Mouse (Mus musculus): ENCODE measurements at regions not wholly inside any gene's neighbourhood (a gene's known extent, or its start where the extent isn't known, plus 50 kb on each side); places are given as distances from the start of the nearest gene placed in this dataset.

- Histone ChIP-seq H3K4me1 (replicated peaks; ENCODE audit: control insufficient read depth, insufficient read depth, low read length) (0 out of 2 replicates have a peak, but pooled peaks cover 2% of the 10 kb centered on the region), H3K27me3 (replicated peaks; ENCODE audit: control insufficient read depth, insufficient read depth, low read length) (no peaks in the 10 kb centered on the region), H3K9me3 (ENCODE audit: control insufficient read depth, low read length) (no peaks in the 10 kb centered on the region), H3K9ac (replicated peaks; ENCODE audit: low read depth, low read length) (no peak overlapping the region), H3K4me3 (replicated peaks; ENCODE audit: low read length) (no peak overlapping the region), H3K27ac (ENCODE audit: low read length) (no peak overlapping the region; the same call in 1 of the 2 replicates), H3K36me3 (ENCODE audit: control insufficient read depth, insufficient read depth) (no peaks in the 10 kb centered on the region), H3K4me2 (ENCODE audit: low read length) (no peak overlapping the region)
- WGBS: 58% methylated on average over 5 of the region's 5 CpGs
- ATAC-seq: no peak
These were observed 110.1 kb downstream of the S1pr1 start for GRCm38 (mm10) chr3:115604734-115605279.

- H3K4me3 ChIP-seq (replicated peaks; ENCODE audit: low read length): no peak overlapping the region
- 47% methylated on average over 7 of the region's 7 CpGs for WGBS
- ATAC-seq: peak; percentile 59; the same call in 1 of the 2 replicates
- H3K9me3 ChIP-seq (ENCODE audit: control insufficient read depth, low read length): no peaks in the 10 kb centered on the region
- H3K27ac ChIP-seq (ENCODE audit: low read length): peak overlapping the region; percentile 56
- 0 out of 2 replicates have a peak, but pooled peaks cover 2% of the 10 kb centered on the region for H3K4me1 ChIP-seq (replicated peaks; ENCODE audit: control insufficient read depth, insufficient read depth, low read length)
- no peak overlapping the region for H3K4me2 ChIP-seq (ENCODE audit: low read length)
- H3K9ac ChIP-seq (replicated peaks; ENCODE audit: low read depth, low read length): no peak overlapping the region
- no peaks in the 10 kb centered on the region for H3K36me3 ChIP-seq (ENCODE audit: control insufficient read depth, insufficient read depth)
- no peaks in the 10 kb centered on the region for H3K27me3 ChIP-seq (replicated peaks; ENCODE audit: control insufficient read depth, insufficient read depth, low read length)
These were observed 110.6 kb downstream of the S1pr1 start for GRCm38 (mm10) chr3:115604267-115604666.

GRCm38 (mm10) chr3:115603803-115604202 is 111.1 kb downstream of the S1pr1 start:
- no peak overlapping the region for H3K4me3 ChIP-seq (replicated peaks; ENCODE audit: low read length)
- peak; percentile 77 for ATAC-seq
- H3K9me3 ChIP-seq (ENCODE audit: control insufficient read depth, low read length): no peaks in the 10 kb centered on the region
- no peaks in the 10 kb centered on the region for H3K27me3 ChIP-seq (replicated peaks; ENCODE audit: control insufficient read depth, insufficient read depth, low read length)
- 58% methylated on average over 3 of the region's 3 CpGs for WGBS
- peak overlapping the region; percentile 56 for H3K27ac ChIP-seq (ENCODE audit: low read length)
- H3K4me1 ChIP-seq (replicated peaks; ENCODE audit: control insufficient read depth, insufficient read depth, low read length): 0 out of 2 replicates have a peak, but pooled peaks cover 2% of the 10 kb centered on the region
- H3K36me3 ChIP-seq (ENCODE audit: control insufficient read depth, insufficient read depth): no peaks in the 10 kb centered on the region
- no peak overlapping the region for H3K9ac ChIP-seq (replicated peaks; ENCODE audit: low read depth, low read length)
- H3K4me2 ChIP-seq (ENCODE audit: low read length): no peak overlapping the region

GRCm38 (mm10) chr3:115599281-115599680 is 115.6 kb downstream of the S1pr1 start:
- Histone ChIP-seq H3K27ac (ENCODE audit: low read length) (no peak overlapping the region), H3K4me2 (ENCODE audit: low read length) (no peak overlapping the region), H3K36me3 (ENCODE audit: control insufficient read depth, insufficient read depth) (no peaks in the 10 kb centered on the region), H3K4me1 (replicated peaks; ENCODE audit: control insufficient read depth, insufficient read depth, low read length) (no peaks in the 10 kb centered on the region), H3K4me3 (replicated peaks; ENCODE audit: low read length) (no peak overlapping the region), H3K27me3 (replicated peaks; ENCODE audit: control insufficient read depth, insufficient read depth, low read length) (no peaks in the 10 kb centered on the region), H3K9me3 (ENCODE audit: control insufficient read depth, low read length) (no peaks in the 10 kb centered on the region), H3K9ac (replicated peaks; ENCODE audit: low read depth, low read length) (no peak overlapping the region)
- ATAC-seq: no peak
- WGBS: 97% methylated on average over 2 of the region's 2 CpGs

GRCm38 (mm10) chr3:115596523-115596922 is 118.3 kb downstream of the S1pr1 start:
- Histone ChIP-seq H3K9ac (replicated peaks; ENCODE audit: low read depth, low read length) (no peak overlapping the region), H3K4me1 (replicated peaks; ENCODE audit: control insufficient read depth, insufficient read depth, low read length) (no peaks in the 10 kb centered on the region), H3K4me3 (replicated peaks; ENCODE audit: low read length) (no peak overlapping the region), H3K9me3 (ENCODE audit: control insufficient read depth, low read length) (no peaks in the 10 kb centered on the region), H3K27me3 (replicated peaks; ENCODE audit: control insufficient read depth, insufficient read depth, low read length) (no peaks in the 10 kb centered on the region), H3K36me3 (ENCODE audit: control insufficient read depth, insufficient read depth) (no peaks in the 10 kb centered on the region), H3K27ac (ENCODE audit: low read length) (no peak overlapping the region), H3K4me2 (ENCODE audit: low read length) (no peak overlapping the region)
- ATAC-seq: no peak
- WGBS: 34% methylated on average over 6 of the region's 6 CpGs

- 79% methylated on average over 5 of the region's 5 CpGs for WGBS
- ATAC-seq: no peak
- Histone ChIP-seq H3K36me3 (ENCODE audit: control insufficient read depth, insufficient read depth) (no peaks in the 10 kb centered on the region), H3K27ac (ENCODE audit: low read length) (no peak overlapping the region), H3K4me1 (replicated peaks; ENCODE audit: control insufficient read depth, insufficient read depth, low read length) (no peaks in the 10 kb centered on the region), H3K4me2 (ENCODE audit: low read length) (no peak overlapping the region), H3K4me3 (replicated peaks; ENCODE audit: low read length) (no peak overlapping the region), H3K27me3 (replicated peaks; ENCODE audit: control insufficient read depth, insufficient read depth, low read length) (no peaks in the 10 kb centered on the region), H3K9ac (replicated peaks; ENCODE audit: low read depth, low read length) (no peak overlapping the region), H3K9me3 (ENCODE audit: control insufficient read depth, low read length) (no peaks in the 10 kb centered on the region)
These were observed 124.2 kb downstream of the S1pr1 start for GRCm38 (mm10) chr3:115590716-115591115.

- H3K27ac ChIP-seq (ENCODE audit: low read length): no peak overlapping the region
- no peaks in the 10 kb centered on the region for H3K27me3 ChIP-seq (replicated peaks; ENCODE audit: control insufficient read depth, insufficient read depth, low read length)
- no peaks in the 10 kb centered on the region for H3K4me1 ChIP-seq (replicated peaks; ENCODE audit: control insufficient read depth, insufficient read depth, low read length)
- no peak overlapping the region for H3K4me3 ChIP-seq (replicated peaks; ENCODE audit: low read length)
- no peaks in the 10 kb centered on the region for H3K9me3 ChIP-seq (ENCODE audit: control insufficient read depth, low read length)
- no peak overlapping the region for H3K9ac ChIP-seq (replicated peaks; ENCODE audit: low read depth, low read length)
- no peak for ATAC-seq
- H3K36me3 ChIP-seq (ENCODE audit: control insufficient read depth, insufficient read depth): no peaks in the 10 kb centered on the region
- no peak overlapping the region for H3K4me2 ChIP-seq (ENCODE audit: low read length)
- 73% methylated on average over 2 of the region's 2 CpGs for WGBS
These were observed 126.3 kb downstream of the S1pr1 start for GRCm38 (mm10) chr3:115588585-115588984.

GRCm38 (mm10) chr3:115580131-115580932 is 134.5 kb downstream of the S1pr1 start:
- ATAC-seq: peak; percentile 97
- Histone ChIP-seq H3K4me1 (replicated peaks; ENCODE audit: control insufficient read depth, insufficient read depth, low read length) (peaks cover 9% of the 10 kb centered on the region), H3K4me2 (ENCODE audit: low read length) (no peak overlapping the region), H3K36me3 (ENCODE audit: control insufficient read depth, insufficient read depth) (no peaks in the 10 kb centered on the region), H3K9ac (replicated peaks; ENCODE audit: low read depth, low read length) (no peak overlapping the region), H3K27me3 (replicated peaks; ENCODE audit: control insufficient read depth, insufficient read depth, low read length) (no peaks in the 10 kb centered on the region), H3K9me3 (ENCODE audit: control insufficient read depth, low read length) (no peaks in the 10 kb centered on the region), H3K4me3 (replicated peaks; ENCODE audit: low read length) (no peak overlapping the region), H3K27ac (ENCODE audit: low read length) (peak overlapping the region; percentile 48)
- WGBS: 8% methylated on average over 4 of the region's 4 CpGs

- H3K4me3 ChIP-seq (replicated peaks; ENCODE audit: low read length): no peak overlapping the region
- H3K36me3 ChIP-seq (ENCODE audit: control insufficient read depth, insufficient read depth): no peaks in the 10 kb centered on the region
- WGBS: 84% methylated on average over 2 of the region's 2 CpGs
- no peak overlapping the region for H3K4me2 ChIP-seq (ENCODE audit: low read length)
- ATAC-seq: no peak
- no peak overlapping the region for H3K9ac ChIP-seq (replicated peaks; ENCODE audit: low read depth, low read length)
- H3K4me1 ChIP-seq (replicated peaks; ENCODE audit: control insufficient read depth, insufficient read depth, low read length): peaks cover 7% of the 10 kb centered on the region
- H3K27ac ChIP-seq (ENCODE audit: low read length): no peak overlapping the region
- no peaks in the 10 kb centered on the region for H3K27me3 ChIP-seq (replicated peaks; ENCODE audit: control insufficient read depth, insufficient read depth, low read length)
- H3K9me3 ChIP-seq (ENCODE audit: control insufficient read depth, low read length): no peaks in the 10 kb centered on the region
These were observed 139.5 kb downstream of the S1pr1 start for GRCm38 (mm10) chr3:115575371-115575770.

Measured in forebrain, embryonic 16.5 days (tissue).